Mouse (Mus musculus): ENCODE results near the gene Kif24.

DNA sequence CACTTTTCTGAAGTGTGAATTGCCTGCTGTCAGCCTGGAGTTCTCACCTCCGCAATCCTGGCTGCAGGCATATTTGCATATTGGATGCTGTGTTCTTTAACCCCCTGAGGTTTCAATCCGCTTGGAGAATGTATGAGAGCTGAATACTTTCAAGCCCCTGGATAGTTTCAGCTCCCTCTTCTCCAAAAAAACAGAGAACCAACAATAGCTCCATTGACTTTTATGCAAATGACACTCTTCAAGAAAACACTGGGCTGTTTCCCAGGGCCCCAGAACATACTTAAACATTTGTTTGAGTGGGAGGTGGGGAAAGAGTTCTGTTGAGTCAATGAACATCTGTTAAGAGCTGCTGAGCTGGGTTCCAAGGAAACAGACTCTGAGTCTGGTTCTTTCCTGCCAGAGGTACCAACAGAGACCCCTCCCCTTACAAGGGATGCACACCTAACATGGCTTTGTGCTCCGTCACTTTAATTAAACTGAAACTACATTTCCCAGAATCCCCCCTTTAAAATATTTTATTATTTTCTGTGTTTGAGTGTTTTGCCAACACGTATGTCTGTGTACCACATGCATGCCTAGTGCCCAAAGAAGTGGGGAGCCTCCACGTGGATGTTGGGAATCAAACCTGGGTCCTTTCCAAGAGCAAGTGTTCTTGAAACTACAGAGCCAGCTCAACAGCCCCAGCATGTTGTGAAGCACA, 6.1 kb upstream of the Kif24 start:
- no peak for TF ChIP-seq CTCF (IDR thresholded peaks at IDR 0.05; ENCODE audit: low read depth)
- TF ChIP-seq EP300 (optimal IDR thresholded peaks at IDR 0.05) = no peak

All from stomach, postnatal 0 days (tissue).